Mouse (Mus musculus): ENCODE results near the gene Fndc9.

- TF ChIP-seq CTCF (IDR thresholded peaks at IDR 0.05; ENCODE audit: low read depth) (no peak), EP300 (IDR thresholded peaks at IDR 0.05; ENCODE audit: low read depth) (no peak)
These were observed 42.8 kb downstream of the Fndc9 start for GRCm38 (mm10) chr11:46278140-46278539.

Data from heart, postnatal 0 days (tissue).